Mouse (Mus musculus) spleen, embryonic (tissue): ENCODE measurements around the gene Rcan2.

Experiments used
- CTCF ChIA-PET: fragments of 350-600 bp; sonication (Branson Sonifier 250); formaldehyde crosslinking; loops from one replicate; lab custom pipeline; 2022; lab: Charles Lee

Rcan2 gene

GRCm38 (mm10) chr17:43916128-43916527 lies 115.0 kb downstream of the Rcan2 start:
- CTCF ChIA-PET: no interaction called here

- CTCF ChIA-PET: no interaction called here
Measured at GRCm38 (mm10) chr17:43917143-43917542, 116.0 kb downstream of the Rcan2 start.

- CTCF ChIA-PET: no interaction called here
Measured at GRCm38 (mm10) chr17:43929856-43930255, 128.7 kb downstream of the Rcan2 start.

GRCm38 (mm10) chr17:43931731-43932130 lies 130.6 kb downstream of the Rcan2 start:
- CTCF ChIA-PET: interaction anchor here (0.6 kb wide), 1 partner anchor 1291 kb away, joined by 3 read pairs; no protein-coding TSS in a partner anchor

- CTCF ChIA-PET: no interaction called here
Measured at GRCm38 (mm10) chr17:43934056-43934455, 132.9 kb downstream of the Rcan2 start.

GRCm38 (mm10) chr17:43952219-43952618 lies 151.1 kb downstream of the Rcan2 start:
- CTCF ChIA-PET: no interaction called here

- CTCF ChIA-PET: no interaction called here
Measured at GRCm38 (mm10) chr17:43952661-43953534, 151.7 kb downstream of the Rcan2 start.

- CTCF ChIA-PET: no interaction called here
Measured at GRCm38 (mm10) chr17:43953535-43953918, 152.4 kb downstream of the Rcan2 start.

- CTCF ChIA-PET: interaction anchor here (0.6 kb wide), 1 partner anchor 1582 kb away, joined by 10 read pairs; no protein-coding TSS in a partner anchor
Measured at GRCm38 (mm10) chr17:43959797-43960196, 158.6 kb downstream of the Rcan2 start.

- CTCF ChIA-PET: no interaction called here
Measured at GRCm38 (mm10) chr17:43969943-43970342, 168.8 kb downstream of the Rcan2 start.

GRCm38 (mm10) chr17:43977572-43977971 lies 176.4 kb downstream of the Rcan2 start:
- CTCF ChIA-PET: no interaction called here

GRCm38 (mm10) chr17:43979925-43980324 lies 178.8 kb downstream of the Rcan2 start:
- CTCF ChIA-PET: no interaction called here

- CTCF ChIA-PET: no interaction called here
Measured at GRCm38 (mm10) chr17:43982505-43982904, 181.4 kb downstream of the Rcan2 start.

- CTCF ChIA-PET: no interaction called here
Measured at GRCm38 (mm10) chr17:43989334-43989945, 188.3 kb downstream of the Rcan2 start.

GRCm38 (mm10) chr17:43990957-43991383 lies 189.8 kb downstream of the Rcan2 start:
- CTCF ChIA-PET: no interaction called here

GRCm38 (mm10) chr17:43994080-43994479 lies 192.9 kb downstream of the Rcan2 start:
- CTCF ChIA-PET: no interaction called here

- CTCF ChIA-PET: no interaction called here
Measured at GRCm38 (mm10) chr17:43997514-43997913, 196.4 kb downstream of the Rcan2 start.

GRCm38 (mm10) chr17:43998095-43998494 lies 196.9 kb downstream of the Rcan2 start:
- CTCF ChIA-PET: no interaction called here

GRCm38 (mm10) chr17:44004401-44004800 lies 203.2 kb downstream of the Rcan2 start:
- CTCF ChIA-PET: no interaction called here

- CTCF ChIA-PET: no interaction called here
Measured at GRCm38 (mm10) chr17:44007411-44007810, 206.3 kb downstream of the Rcan2 start.

- CTCF ChIA-PET: no interaction called here
Measured at GRCm38 (mm10) chr17:44011917-44012316, 210.8 kb downstream of the Rcan2 start.

GRCm38 (mm10) chr17:44013756-44014510 lies 212.8 kb downstream of the Rcan2 start:
- CTCF ChIA-PET: no interaction called here
